Mouse (Mus musculus) heart, postnatal 10 days (tissue): ENCODE measurements around the gene Itih5. TPM values are rescaled to one million over a fixed set of nuclear protein-coding genes. Genes with fewer than 3 reads are reported as not detected.

Source experiments
- DNase-seq, 2 experiments: peaks; one replicate each; pipeline ENCODE4 v3.0.0; 2021
- intact Hi-C: fragments of 180-260 bp; cut with DNase I; formaldehyde crosslinking; loops from one replicate; pipeline ENCODE4 v1.15.1; 2025
- total RNA-seq, 2 experiments: library from RNA; stranded (reverse); gene quantifications; 2 replicates each; pipeline ENCODE4 v1.2.3; 2021

The Itih5 gene
- total RNA-seq, 2 experiments from 2014 or later, result 33.3 to 35.8 TPM

DNA sequence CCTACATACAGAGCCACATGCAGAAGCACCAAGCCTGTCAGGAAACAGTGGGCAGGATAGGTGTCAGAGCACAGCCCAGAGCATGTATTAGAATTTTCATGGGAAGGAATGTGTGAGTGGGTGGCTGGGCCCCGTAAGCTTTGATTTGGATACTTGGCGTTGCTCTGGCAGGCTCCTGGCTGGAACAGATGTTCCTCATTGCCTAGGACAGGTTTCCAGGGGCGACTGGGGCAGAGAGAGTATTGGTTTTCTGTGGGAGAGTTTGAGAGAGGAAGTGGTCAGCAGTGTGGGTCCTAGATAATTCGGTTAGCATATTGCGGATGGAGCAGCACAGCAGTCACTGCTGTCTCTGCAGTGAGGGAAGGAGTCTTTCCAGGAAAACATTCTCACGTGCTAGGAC, 13.3 kb downstream of the Itih5 start:
- intact Hi-C loops, result no loop called here
- peak in 1 of 2 experiments; percentile 13 for DNase-seq

- intact Hi-C loops, result no loop called here
- no peak for DNase-seq
These were observed 13.9 kb downstream of the Itih5 start for GRCm38 (mm10) chr2:10167283-10167682.

GRCm38 (mm10) chr2:10168016-10168415, 14.6 kb downstream of the Itih5 start:
- intact Hi-C loops, result no loop called here
- DNase-seq, result peak; percentile 15 to 42

DNA sequence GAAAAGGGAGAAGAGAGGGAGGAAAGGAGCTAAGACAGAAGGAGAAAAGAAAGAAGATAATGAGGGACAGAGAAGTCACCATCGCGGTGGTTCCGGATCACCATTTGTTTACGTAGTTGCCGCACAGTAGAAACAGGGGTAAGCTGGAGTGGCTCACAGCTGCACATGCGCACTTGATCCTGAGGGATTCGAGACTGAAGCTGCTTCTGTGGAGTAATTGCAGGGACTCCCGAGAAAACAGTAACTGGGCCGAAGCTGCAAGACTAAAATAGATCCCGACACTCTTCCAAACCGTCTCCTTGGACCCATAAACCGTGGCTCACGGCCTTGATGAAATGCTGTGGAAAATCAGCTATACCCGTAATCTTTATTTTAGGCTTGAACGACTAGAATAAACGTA, 16.6 kb downstream of the Itih5 start:
- no peak for DNase-seq
- intact Hi-C loops, result no loop called here

DNA sequence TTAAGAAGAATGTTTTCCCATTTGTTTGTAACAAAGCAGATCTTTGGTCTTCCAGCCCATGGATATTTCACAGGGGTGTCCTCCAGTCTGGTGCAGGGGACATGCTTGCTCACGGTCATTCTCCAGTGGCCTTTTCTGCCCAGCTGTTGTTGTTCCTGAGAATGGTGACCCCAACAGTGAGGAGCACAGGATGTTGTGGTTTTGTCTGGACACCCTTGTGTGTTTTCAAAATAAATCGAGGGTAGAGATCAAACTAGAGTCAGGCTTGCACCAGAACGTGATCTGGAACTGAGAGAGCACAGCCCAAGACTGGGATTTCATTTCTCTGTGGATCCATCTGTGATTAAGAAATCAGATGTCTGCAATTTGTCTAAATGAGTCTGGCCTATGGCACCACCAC, 40.2 kb downstream of the Itih5 start:
- DNase-seq, result no peak
- intact Hi-C loops, result no loop called here

- intact Hi-C loops, result no loop called here
- DNase-seq, result no peak
These were observed 41.8 kb downstream of the Itih5 start for GRCm38 (mm10) chr2:10195162-10195561.

- intact Hi-C loops, result loop anchor here (2.0 kb wide), 1 partner anchor 57 kb away; no protein-coding TSS in a partner anchor
- peak; percentile 22 to 49 for DNase-seq
These were observed 46.0 kb downstream of the Itih5 start for GRCm38 (mm10) chr2:10199326-10199725.

DNA sequence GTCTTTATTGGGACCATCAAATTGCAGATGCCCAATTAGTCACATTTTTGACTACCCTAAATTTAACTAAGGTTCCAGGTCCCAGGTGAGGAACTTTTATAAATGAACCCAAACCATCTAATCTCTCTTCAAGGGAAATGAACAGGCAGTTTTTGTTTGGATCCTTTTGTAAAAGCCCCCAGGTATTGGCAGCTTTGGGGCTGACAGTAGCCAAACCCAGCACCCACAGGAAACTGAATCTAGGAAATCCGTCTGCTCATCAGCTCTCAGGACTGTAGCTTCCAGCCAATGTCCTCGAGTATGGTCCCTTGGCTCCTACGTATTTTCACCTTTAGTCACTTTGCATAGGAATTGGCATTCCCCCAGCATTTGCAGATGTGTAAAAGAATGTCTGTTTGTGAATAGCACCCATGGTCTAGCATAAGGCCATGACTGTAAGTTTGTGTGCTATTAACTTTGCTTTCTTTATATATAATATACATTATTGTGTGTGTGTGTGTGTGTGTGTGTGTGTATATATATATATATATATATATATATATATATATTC, 47.4 kb downstream of the Itih5 start:
- intact Hi-C loops, result loop anchor here (5.0 kb wide), 1 partner anchor 94 kb away; no protein-coding TSS in a partner anchor

DNA sequence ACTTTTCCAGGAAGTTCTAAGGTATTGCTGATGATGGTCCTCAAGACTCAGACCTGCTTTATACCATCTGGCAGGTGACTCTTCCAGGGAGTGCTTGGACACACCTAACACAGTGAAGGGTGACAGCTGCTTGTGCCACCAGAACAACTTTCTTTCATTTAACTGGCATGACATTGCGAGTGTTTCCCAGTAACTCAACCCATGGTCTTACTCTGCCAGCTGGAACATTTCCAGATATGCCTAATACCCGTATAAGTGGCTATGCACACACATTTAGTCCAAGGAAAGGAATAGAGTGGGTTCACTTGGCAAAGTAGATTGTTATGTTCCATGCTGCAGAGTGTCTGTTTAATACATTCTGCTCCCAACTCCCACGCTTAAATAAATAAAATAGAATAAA, 50.9 kb downstream of the Itih5 start:
- intact Hi-C loops, result loop anchor here (5.0 kb wide), 1 partner anchor 97 kb away; no protein-coding TSS in a partner anchor
- no peak for DNase-seq

More for the DNA sequence above, 47.4 kb downstream of the Itih5 start:
- DNase-seq, result no peak

DNA sequence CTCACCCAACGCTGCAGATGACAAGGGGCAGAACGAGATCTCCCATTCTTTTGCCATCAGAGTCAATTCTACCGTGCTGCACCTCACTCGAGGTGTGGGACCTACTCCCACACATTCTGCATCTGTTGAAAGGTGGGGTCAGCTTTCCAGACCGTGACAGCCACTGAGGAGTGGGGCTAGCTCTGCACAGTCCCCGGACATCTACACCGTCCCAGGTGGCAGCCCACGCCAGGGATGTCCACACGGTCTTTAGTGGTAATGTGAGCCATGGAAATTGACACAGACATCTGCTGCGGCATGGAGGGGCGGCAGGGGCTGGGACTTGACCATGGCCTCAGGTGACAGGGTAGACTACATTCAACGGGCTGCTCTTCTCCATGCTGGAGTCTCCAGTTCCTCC, 60.1 kb downstream of the Itih5 start:
- intact Hi-C loops, result no loop called here
- no peak for DNase-seq

GRCm38 (mm10) chr2:10215876-10216565, 62.6 kb downstream of the Itih5 start:
- intact Hi-C loops, result no loop called here
- peak in 1 of 2 experiments; percentile 14 for DNase-seq

DNA sequence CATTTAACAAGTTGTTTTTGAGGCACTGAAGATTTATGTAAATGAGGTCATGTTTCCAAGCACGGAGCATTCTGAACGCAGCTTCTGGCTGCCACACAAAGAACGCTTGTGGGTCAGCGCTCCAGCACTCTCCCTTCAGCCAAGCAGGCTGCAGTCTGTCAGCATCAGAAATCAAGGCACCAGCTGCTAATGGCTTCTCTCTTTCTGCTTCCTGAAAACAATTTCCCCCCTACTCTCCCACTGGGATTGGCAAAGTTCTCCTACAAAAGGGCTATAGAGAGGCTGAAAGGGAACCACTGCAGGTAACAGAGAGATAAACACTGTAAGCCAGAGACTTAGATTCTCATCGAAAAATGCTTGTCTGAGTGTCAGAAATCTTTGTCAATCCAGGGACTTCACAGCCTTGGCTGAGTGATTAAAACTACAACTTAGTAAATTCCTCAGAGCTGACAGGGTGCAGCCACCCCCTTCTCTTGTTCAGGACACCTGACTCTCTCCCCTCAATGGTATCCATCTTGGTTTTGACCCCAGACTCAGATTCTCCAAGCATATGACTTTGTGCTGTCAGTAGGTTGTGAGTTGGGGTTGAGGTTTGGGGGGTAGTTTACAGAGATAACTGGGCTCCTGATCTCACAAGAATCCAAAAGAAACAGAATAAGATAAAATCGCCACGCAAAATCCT, 63.3 kb downstream of the Itih5 start:
- peak; percentile 57 to 63 for DNase-seq
- intact Hi-C loops, result no loop called here

DNA sequence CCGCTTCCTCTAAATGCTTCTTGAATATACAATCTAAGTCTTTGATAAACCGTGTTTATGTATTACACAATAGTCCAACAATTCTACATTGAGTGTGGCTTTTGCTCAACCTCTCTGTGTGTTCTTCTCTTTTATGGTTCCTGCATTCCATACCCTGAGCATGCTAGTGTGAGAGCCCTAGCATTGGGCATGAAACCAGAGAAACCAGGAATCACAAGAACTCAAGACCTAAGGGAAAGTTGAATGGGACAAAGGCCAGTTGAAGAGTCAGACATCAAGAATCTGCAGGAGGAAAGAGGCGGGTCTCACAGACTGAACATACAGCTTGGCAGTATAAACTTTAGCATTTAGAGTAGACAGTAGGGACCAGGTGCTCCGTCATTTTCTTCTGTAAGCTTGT, 68.5 kb downstream of the Itih5 start:
- intact Hi-C loops, result no loop called here
- DNase-seq, result no peak

DNA sequence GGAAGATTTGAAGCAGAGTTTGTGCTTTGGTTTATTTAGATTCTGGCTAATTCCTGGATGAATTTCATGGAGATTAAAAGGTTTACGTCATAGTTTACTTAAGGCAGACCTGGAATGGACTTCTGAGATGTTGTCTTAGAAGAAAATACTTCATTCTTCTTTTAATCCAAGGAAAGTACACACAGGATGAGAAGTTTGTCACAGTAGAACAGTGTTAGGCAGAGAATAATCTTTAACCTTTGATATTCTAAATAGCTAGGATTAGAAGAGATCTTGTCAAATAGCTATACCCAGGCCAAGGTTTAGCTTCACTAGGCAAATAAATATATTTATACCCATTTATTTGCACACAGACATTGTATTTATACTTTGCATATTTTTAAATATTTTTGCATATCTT, 73.5 kb downstream of the Itih5 start:
- no peak for DNase-seq
- intact Hi-C loops, result no loop called here

DNA sequence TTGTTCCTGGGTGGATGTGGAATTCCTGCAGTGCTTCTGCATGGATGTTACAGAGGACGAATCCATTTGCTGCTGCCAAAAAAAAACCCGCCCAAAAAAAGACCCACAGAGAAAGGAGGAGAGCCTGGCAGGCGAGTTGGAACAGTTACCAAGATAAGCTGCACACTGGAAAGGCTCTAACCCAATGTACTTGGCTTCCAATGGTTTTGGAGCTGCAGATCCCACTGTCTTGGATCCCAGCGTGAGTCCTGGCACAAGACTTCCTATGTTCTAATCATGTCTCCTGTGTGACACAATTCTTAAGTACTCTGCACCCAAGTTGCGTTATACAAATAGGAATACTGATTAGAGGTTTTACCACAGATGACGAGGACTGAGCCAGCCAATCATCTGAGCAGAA, 78.6 kb downstream of the Itih5 start:
- DNase-seq, result peak; percentile 45 to 53
- intact Hi-C loops, result no loop called here

DNA sequence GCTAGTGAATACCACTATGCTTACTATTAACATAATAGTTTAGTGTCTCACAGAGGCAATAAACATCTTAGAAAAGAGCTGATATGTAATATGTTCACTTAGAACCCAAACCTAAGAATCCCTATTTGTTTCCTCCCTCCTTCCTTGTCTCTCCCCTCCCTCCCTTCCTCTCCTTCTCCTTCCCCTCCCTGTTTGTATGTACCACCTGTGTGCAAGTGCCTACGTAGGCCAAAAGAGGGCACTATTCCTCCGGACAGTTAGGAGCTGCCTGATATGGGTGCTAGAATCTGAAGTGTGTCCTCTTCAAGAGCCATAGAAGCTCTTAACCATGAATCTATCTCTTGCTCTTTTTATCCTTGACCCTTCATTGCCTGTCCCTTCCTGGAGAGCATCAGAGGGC, 83.2 kb downstream of the Itih5 start:
- intact Hi-C loops, result no loop called here
- no peak for DNase-seq

DNA sequence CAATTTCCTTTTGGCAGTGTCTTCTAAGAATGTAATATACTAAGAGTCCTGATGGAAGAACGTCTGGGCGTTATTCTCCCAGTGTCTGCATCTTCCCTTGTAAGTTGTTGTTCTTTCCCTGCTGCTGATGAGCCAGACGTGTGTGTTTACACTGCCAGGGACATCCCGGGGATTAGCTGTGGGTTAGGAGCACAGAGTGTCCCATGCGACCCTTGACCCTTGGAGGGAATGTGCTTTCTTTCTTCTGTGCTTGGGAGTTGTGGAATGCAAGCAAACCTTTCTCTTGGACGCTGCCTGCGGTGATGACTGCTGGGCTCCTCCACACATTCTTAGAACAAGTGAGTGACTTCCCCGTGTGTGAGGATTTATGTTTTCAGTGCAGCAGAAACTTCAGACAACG, 89.6 kb downstream of the Itih5 start:
- no peak for DNase-seq
- intact Hi-C loops, result no loop called here

- DNase-seq, result peak; percentile 62 to 66
- intact Hi-C loops, result no loop called here
These were observed 97.1 kb downstream of the Itih5 start for GRCm38 (mm10) chr2:10250441-10250840.

DNA sequence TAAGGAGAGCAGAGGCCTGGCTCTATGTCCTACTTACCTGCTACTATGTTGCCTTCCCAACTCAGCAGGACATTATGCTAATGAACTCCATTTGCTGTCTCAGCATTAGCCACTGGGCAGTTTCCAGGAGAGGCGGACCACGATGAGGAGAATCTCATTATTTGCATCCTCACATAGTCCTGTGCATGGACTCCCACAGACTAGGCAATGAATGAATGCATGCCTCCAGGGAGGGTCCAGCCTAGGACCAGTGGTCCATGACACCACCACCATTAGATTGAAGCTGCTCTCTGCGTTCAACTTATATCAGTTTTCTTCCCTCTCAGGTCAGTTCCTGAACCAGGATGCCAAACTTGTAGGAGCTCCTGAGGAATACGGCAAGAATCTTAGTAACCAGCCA, 97.6 kb downstream of the Itih5 start:
- intact Hi-C loops, result no loop called here
- DNase-seq, result no peak

DNA sequence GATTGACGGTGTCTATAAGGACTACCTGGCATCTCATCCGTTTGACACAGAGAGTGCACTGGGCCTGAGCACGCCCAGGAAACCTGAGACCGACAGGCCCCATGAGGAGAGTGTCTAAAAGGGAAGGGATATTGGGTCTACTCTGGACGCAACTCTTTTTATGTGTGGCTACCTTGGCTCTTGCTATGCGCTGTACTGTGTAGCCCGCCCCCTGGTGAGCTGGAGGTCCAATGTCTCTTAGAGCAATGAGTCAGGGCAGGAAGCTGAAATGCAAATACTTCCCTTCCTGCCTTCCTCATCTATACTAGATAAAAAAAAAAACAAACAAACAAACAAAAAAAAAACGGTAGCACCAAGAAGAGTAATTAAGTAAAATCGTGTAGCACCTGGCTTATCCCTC, 98.1 kb downstream of the Itih5 start:
- intact Hi-C loops, result no loop called here

DNA sequence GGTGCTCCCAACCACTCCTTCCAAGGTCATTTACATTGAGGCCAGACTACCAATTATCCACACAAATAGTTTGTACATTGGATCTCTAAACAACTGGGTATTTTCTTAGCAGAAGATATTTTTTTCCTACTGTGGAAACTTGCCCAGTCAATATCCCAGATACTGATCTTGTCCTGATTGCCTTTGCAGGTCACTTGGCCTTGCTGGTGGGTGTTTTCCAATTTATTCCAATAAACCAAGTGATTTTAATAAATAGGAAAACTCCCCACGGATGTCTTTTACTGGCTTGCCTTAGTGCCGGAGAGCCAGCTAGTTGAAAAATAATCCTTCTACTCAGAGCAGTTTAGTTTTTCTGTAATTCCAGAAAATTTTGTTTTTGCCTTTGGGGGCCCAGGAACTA, 98.6 kb downstream of the Itih5 start:
- intact Hi-C loops, result no loop called here

More for the DNA sequence above, 98.1 kb downstream of the Itih5 start:
- DNase-seq, result no peak

GRCm38 (mm10) chr2:10253351-10253750, 100.0 kb downstream of the Itih5 start:
- DNase-seq, result no peak
- intact Hi-C loops, result no loop called here

More for the DNA sequence above, 98.6 kb downstream of the Itih5 start:
- no peak for DNase-seq
